Mouse (Mus musculus): ENCODE results near the gene St6gal2. TPM values are rescaled to one million over a fixed set of nuclear protein-coding genes. Genes with fewer than 3 reads are reported as not detected.

The St6gal2 gene
- polyA plus RNA-seq, 1 experiment, result 0.06 TPM

GRCm38 (mm10) chr17:55475974-55476373 lies 30.8 kb downstream of the St6gal2 start:
- TF ChIP-seq CTCF (IDR thresholded peaks at IDR 0.05; ENCODE audit: insufficient read depth, low read length) (no peak), POLR2A (IDR thresholded peaks at IDR 0.05; ENCODE audit: borderline replicate concordance, extremely low read depth, low read depth, low read length) (no peak)
- Histone ChIP-seq H3K4me3 (replicated peaks; ENCODE audit: extremely low read depth, low read depth, low read length) (no peak overlapping the region), H3K4me1 (ENCODE audit: control insufficient read depth, insufficient read depth, low read length) (no peaks in the 10 kb centered on the region)
- WGBS, result 75% methylated on average over 4 of the region's 4 CpGs
- no peak for DNase-seq

GRCm38 (mm10) chr17:55477361-55477760 lies 32.2 kb downstream of the St6gal2 start:
- Histone ChIP-seq H3K4me3 (replicated peaks; ENCODE audit: extremely low read depth, low read depth, low read length) (no peak overlapping the region), H3K4me1 (ENCODE audit: control insufficient read depth, insufficient read depth, low read length) (no peaks in the 10 kb centered on the region)
- DNase-seq, result no peak
- no peak for TF ChIP-seq CTCF (IDR thresholded peaks at IDR 0.05; ENCODE audit: insufficient read depth, low read length)
- no peak for TF ChIP-seq POLR2A (IDR thresholded peaks at IDR 0.05; ENCODE audit: borderline replicate concordance, extremely low read depth, low read depth, low read length)

GRCm38 (mm10) chr17:55479367-55479766 lies 34.2 kb downstream of the St6gal2 start:
- TF ChIP-seq POLR2A (IDR thresholded peaks at IDR 0.05; ENCODE audit: borderline replicate concordance, extremely low read depth, low read depth, low read length), result no peak
- no peak for TF ChIP-seq CTCF (IDR thresholded peaks at IDR 0.05; ENCODE audit: insufficient read depth, low read length)
- WGBS, result 74% methylated on average over 7 of the region's 7 CpGs
- DNase-seq, result no peak
- H3K4me3 ChIP-seq (replicated peaks; ENCODE audit: extremely low read depth, low read depth, low read length), result no peak overlapping the region
- no peaks in the 10 kb centered on the region for H3K4me1 ChIP-seq (ENCODE audit: control insufficient read depth, insufficient read depth, low read length)

- WGBS, result 82% methylated on average over 7 of the region's 7 CpGs
- Histone ChIP-seq H3K4me1 (ENCODE audit: control insufficient read depth, insufficient read depth, low read length) (no peaks in the 10 kb centered on the region), H3K4me3 (replicated peaks; ENCODE audit: extremely low read depth, low read depth, low read length) (no peak overlapping the region)
- no peak for DNase-seq
- TF ChIP-seq POLR2A (IDR thresholded peaks at IDR 0.05; ENCODE audit: borderline replicate concordance, extremely low read depth, low read depth, low read length) (no peak), CTCF (IDR thresholded peaks at IDR 0.05; ENCODE audit: insufficient read depth, low read length) (no peak)
Observed at GRCm38 (mm10) chr17:55484108-55484870, 39.1 kb downstream of the St6gal2 start.

DNA sequence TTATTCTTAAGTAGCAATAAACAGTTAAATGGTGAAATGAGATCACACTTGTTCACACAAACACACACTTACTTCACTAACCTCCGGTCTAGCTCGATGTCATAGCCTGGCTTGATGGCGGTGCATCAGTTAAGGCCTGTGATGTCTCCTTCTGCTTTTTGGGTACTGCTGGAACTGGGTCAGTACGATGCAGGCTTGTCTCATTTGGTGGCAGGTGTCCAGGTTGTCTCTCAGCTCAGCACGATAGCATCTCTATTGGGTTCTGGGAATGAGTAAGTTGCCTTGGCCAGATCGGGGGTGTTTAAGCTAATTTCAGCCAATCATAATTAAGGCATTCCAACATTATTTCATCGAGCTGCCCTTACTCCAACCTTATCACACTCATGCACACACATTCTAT lies 86.7 kb downstream of the St6gal2 start:
- TF ChIP-seq CTCF (IDR thresholded peaks at IDR 0.05; ENCODE audit: insufficient read depth, low read length) (no peak), POLR2A (IDR thresholded peaks at IDR 0.05; ENCODE audit: borderline replicate concordance, extremely low read depth, low read depth, low read length) (no peak)
- Histone ChIP-seq H3K4me1 (ENCODE audit: control insufficient read depth, insufficient read depth, low read length) (no peaks in the 10 kb centered on the region), H3K4me3 (replicated peaks; ENCODE audit: extremely low read depth, low read depth, low read length) (no peak overlapping the region)
- no peak for DNase-seq
- WGBS, result 83% methylated on average over 7 of the region's 7 CpGs

- no peaks in the 10 kb centered on the region for H3K4me1 ChIP-seq (ENCODE audit: control insufficient read depth, insufficient read depth, low read length)
- no peak overlapping the region for H3K4me3 ChIP-seq (replicated peaks; ENCODE audit: extremely low read depth, low read depth, low read length)
- DNase-seq, result no peak
- 50% methylated on average over 1 of the region's 1 CpGs for WGBS
- no peak for TF ChIP-seq CTCF (IDR thresholded peaks at IDR 0.05; ENCODE audit: insufficient read depth, low read length)
- no peak for TF ChIP-seq POLR2A (IDR thresholded peaks at IDR 0.05; ENCODE audit: borderline replicate concordance, extremely low read depth, low read depth, low read length)
Observed at GRCm38 (mm10) chr17:55548476-55548875, 103.3 kb downstream of the St6gal2 start.

DNA sequence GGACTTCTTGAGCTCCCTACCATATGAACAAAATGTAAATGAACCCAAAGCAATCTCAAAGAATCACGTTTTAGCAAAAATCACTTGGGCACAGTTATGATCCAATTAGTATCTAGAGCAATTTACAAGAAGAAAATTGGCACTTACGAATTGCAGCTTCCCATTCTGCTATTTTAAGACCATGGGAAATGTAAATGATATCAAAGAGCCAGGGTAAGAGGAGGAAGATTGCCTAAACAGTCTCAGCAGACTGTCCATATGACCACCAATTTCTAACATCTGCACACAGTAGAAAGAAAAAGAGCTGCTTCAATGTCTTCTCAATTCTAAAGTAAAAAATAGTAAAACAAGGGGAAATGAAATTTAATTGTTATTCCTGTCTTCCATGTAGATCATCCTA lies 116.6 kb downstream of the St6gal2 start:
- Histone ChIP-seq H3K4me3 (replicated peaks; ENCODE audit: extremely low read depth, low read depth, low read length) (no peak overlapping the region), H3K4me1 (ENCODE audit: control insufficient read depth, insufficient read depth, low read length) (no peaks in the 10 kb centered on the region)
- TF ChIP-seq POLR2A (IDR thresholded peaks at IDR 0.05; ENCODE audit: borderline replicate concordance, extremely low read depth, low read depth, low read length), result no peak
- no peak for TF ChIP-seq CTCF (IDR thresholded peaks at IDR 0.05; ENCODE audit: insufficient read depth, low read length)
- DNase-seq, result no peak
- 46% methylated on average over 2 of the region's 2 CpGs for WGBS

Other genes starting within 250 kb of the St6gal2 start
- not detected in 2 replicates for gene Vmn2r118, start 179.8 kb downstream of the St6gal2 start, polyA plus RNA-seq (2012; rRNA removed)

All from lung, adult 2 months (tissue).